Mouse (Mus musculus) frontal cortex, postnatal 14 days (tissue): ENCODE results near the gene Eed.
A peak's percentile ranks its signal among the peaks of the same experiment; 100 is the strongest.
"Not testable (repeated sequence)": the region's sequence is repeated elsewhere in the genome, so short reads cannot be mapped to it uniquely, and the experiment has no call there.

Experiments used
- DNase-seq, 2 experiments: peaks; one replicate each; pipeline ENCODE4 v3.0.0; 2022; ENCODE audit warnings: low spot score in 2 of 2

The Eed gene

GRCm38 (mm10) chr7:89980485-89981422 lies at the start of gene Eed:
Eed (minus strand) TSS chr7:89980983.
- DNase-seq = peak; percentile 88 to 89

GRCm38 (mm10) chr7:90029548-90030485 lies 49.0 kb upstream of the Eed start:
- DNase-seq = no peak

- peak; percentile 35 to 40 for DNase-seq
Measured at GRCm38 (mm10) chr7:90028888-90029547, 48.2 kb upstream of the Eed start.

- DNase-seq = no peak
Measured at GRCm38 (mm10) chr7:90024975-90025374, 44.2 kb upstream of the Eed start.

GRCm38 (mm10) chr7:90022974-90023707 lies 42.4 kb upstream of the Eed start:
- no peak for DNase-seq

GRCm38 (mm10) chr7:90020331-90020730 lies 39.5 kb upstream of the Eed start:
- no peak for DNase-seq

- no peak for DNase-seq
Measured at GRCm38 (mm10) chr7:90019570-90019969, 38.8 kb upstream of the Eed start.

- DNase-seq = no peak
Measured at GRCm38 (mm10) chr7:90016930-90017588, 36.3 kb upstream of the Eed start.

- DNase-seq = no peak
Measured at GRCm38 (mm10) chr7:90016459-90016858, 35.7 kb upstream of the Eed start.

GRCm38 (mm10) chr7:90006667-90007653 lies 26.2 kb upstream of the Eed start:
- no peak for DNase-seq

GRCm38 (mm10) chr7:90004781-90005180 lies 24.0 kb upstream of the Eed start:
- DNase-seq = no peak

GRCm38 (mm10) chr7:90002375-90002774 lies 21.6 kb upstream of the Eed start:
- DNase-seq = no peak

- no peak for DNase-seq
Measured at GRCm38 (mm10) chr7:89999491-89999890, 18.7 kb upstream of the Eed start.

GRCm38 (mm10) chr7:89998624-89999006 lies 17.8 kb upstream of the Eed start:
- no peak for DNase-seq

GRCm38 (mm10) chr7:89998006-89998623 lies 17.3 kb upstream of the Eed start:
- DNase-seq = peak in 1 of 2 experiments; percentile 40

GRCm38 (mm10) chr7:89997526-89997925 lies 16.7 kb upstream of the Eed start:
- not testable (repeated sequence) for DNase-seq

GRCm38 (mm10) chr7:89993091-89993490 lies 12.3 kb upstream of the Eed start:
- DNase-seq = no peak

- no peak for DNase-seq
Measured at GRCm38 (mm10) chr7:89984421-89984820, 3.6 kb upstream of the Eed start.

- DNase-seq = no peak
Measured at GRCm38 (mm10) chr7:89983441-89983840, 2.7 kb upstream of the Eed start.
